Mouse (Mus musculus) thymus, adult 2 months (tissue): Measurements from ENCODE around the gene Ackr2. TPM values are rescaled to one million over a fixed set of nuclear protein-coding genes. Genes with fewer than 3 reads are reported as not detected.

Experiments used
- DNase-seq: peaks from one replicate; pipeline ENCODE4 v3.0.0; 2021
- H3K27ac ChIP-seq: fragments of 200-500 bp; 2 replicates; pipeline ENCODE4 v1.5.1; 2012; ENCODE audit warnings: low read length, control low read depth; ENCODE audit not compliant: control insufficient read depth, insufficient read depth
- H3K27me3 ChIP-seq: fragments of 200-500 bp; 2 replicates; pipeline ENCODE4 v1.6.1; 2012; ENCODE audit warnings: mild to moderate bottlenecking, low read length, moderate library complexity, mixed read lengths; ENCODE audit not compliant: control insufficient read depth, insufficient read depth
- H3K36me3 ChIP-seq: fragments of 200-500 bp; 2 replicates; pipeline ENCODE4 v1.6.1; 2012; ENCODE audit warnings: mild to moderate bottlenecking, low read length, moderate library complexity; ENCODE audit not compliant: control insufficient read depth, insufficient read depth
- H3K4me1 ChIP-seq: fragments of 200-500 bp; replicated peaks from 2 replicates; pipeline ENCODE4 v1.6.1; 2012; ENCODE audit warnings: low read length; ENCODE audit not compliant: control insufficient read depth, insufficient read depth
- H3K4me3 ChIP-seq: fragments of 200-500 bp; 2 replicates; pipeline ENCODE4 v1.5.1; 2012; ENCODE audit warnings: mild to moderate bottlenecking, low read length, control low read depth, moderate library complexity; ENCODE audit not compliant: control insufficient read depth, insufficient read depth
- CTCF ChIP-seq: fragments of 200-500 bp; IDR thresholded peaks from 2 replicates; pipeline ENCODE4 v1.5.1; 2012; ENCODE audit warnings: mild to moderate bottlenecking, control low read depth, low read length, moderate library complexity, borderline replicate concordance; ENCODE audit not compliant: control insufficient read depth, poor library complexity, insufficient read depth; ENCODE audit errors: extremely low read depth
- POLR2A ChIP-seq: fragments of 200-500 bp; IDR thresholded peaks from 2 replicates; pipeline ENCODE4 v1.6.1; 2012; ENCODE audit warnings: mild to moderate bottlenecking, low read length, control low read depth, moderate library complexity; ENCODE audit not compliant: control insufficient read depth, poor library complexity, insufficient read depth; ENCODE audit errors: extremely low read depth
- WGBS: fragments of 180-500 bp; shearing (Covaris S2); methylation state at CpG from one replicate; pipeline ENCODE4 v1.1.7; 2018; 5-methylcytosine and 5-hydroxymethylcytosine counted together
- polyA plus RNA-seq: library from polyadenylated mRNA; depleted of rRNA; stranded (reverse); fragments of >200 nt; gene quantifications from 2 replicates; pipeline ENCODE4 v1.2.3, GENCODE M21; 2012; rRNA removed

The Ackr2 gene
- polyA plus RNA-seq, 1 experiment = 1.0 TPM

DNA sequence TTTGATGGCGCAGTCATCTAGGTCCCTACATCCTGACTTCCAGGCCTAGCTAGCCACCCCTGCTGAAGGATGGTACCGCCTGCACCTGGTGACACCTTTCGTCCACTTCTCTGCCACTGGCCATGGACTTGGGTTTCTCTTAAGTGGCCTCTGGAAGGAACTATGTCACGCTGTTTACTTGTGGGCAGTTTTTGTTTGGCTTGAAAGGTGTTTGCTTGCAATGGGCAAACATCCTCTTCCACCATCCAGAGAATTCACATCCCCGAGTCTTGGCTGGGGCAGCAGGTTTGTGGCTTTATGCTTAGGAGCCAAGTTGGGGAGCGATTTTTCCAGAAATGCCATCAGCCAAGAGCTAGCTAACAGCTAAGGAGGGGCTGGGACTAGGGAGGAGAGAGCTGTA, 54.4 kb downstream of the Ackr2 start:
- no peak overlapping the region for H3K27ac ChIP-seq
- H3K27me3 ChIP-seq = no peaks in the 10 kb centered on the region
- WGBS = 95% methylated on average over 6 of the region's 6 CpGs
- no peak overlapping the region for H3K4me3 ChIP-seq
- H3K4me1 ChIP-seq = peaks cover 3% of the 10 kb centered on the region; the same call in 1 of the 2 replicates
- DNase-seq = no peak
- TF ChIP-seq POLR2A (no peak), CTCF (no peak)
- H3K36me3 ChIP-seq = no peaks in the 10 kb centered on the region

DNA sequence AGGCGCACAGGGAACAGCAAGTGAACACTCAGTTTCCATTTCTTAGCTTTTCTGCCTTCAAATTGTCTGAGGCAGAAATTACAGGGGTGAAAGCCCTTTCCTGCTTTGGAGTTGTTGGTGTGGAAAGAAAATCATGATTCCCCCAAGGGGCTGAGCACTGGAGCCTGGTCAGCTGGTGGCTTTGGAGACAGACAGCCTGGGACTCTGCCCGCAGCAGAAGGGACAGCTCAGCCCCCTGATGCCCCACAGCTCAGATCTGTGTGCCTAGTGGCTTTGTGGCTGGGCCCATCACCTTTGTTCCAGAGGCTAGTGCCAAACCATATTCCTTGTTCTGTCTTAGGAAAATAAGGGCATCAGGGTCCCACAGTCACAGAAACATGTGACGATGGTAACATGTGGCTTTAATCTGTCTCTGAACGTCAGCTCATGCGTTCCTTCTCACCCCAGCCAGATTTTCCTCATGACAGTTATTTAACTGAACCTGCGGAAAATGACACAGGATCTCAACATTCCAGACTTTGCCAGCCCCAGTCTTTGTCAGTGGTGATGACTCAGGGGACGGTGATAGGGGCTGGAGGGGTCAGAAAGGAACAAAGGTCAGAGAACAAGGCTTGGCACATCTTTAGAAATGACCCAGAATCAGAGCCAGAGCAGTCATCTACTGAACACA, 61.9 kb downstream of the Ackr2 start:
- no peak for DNase-seq
- H3K4me1 ChIP-seq = no peaks in the 10 kb centered on the region
- no peak overlapping the region for H3K27ac ChIP-seq
- H3K36me3 ChIP-seq = no peaks in the 10 kb centered on the region
- no peak overlapping the region for H3K4me3 ChIP-seq
- no peaks in the 10 kb centered on the region for H3K27me3 ChIP-seq
- TF ChIP-seq POLR2A = no peak
- no peak for TF ChIP-seq CTCF
- 96% methylated on average over 7 of the region's 7 CpGs for WGBS

Other genes with a start within 250 kb of the Ackr2 start
- gene Sec22c, start 192.9 kb upstream of the Ackr2 start, polyA plus RNA-seq = 43.6 and 49.2 TPM in 2 replicates
- gene Ss18l2, start 188.0 kb upstream of the Ackr2 start, polyA plus RNA-seq = 18.2 and 28.4 TPM in 2 replicates
- 93.3 and 95.4 TPM in 2 replicates for gene Nktr, start 179.2 kb upstream of the Ackr2 start, polyA plus RNA-seq
- gene Zfp651, start 139.0 kb upstream of the Ackr2 start, polyA plus RNA-seq = 6.9 and 12.2 TPM in 2 replicates
- gene Klhl40, start 120.7 kb upstream of the Ackr2 start, polyA plus RNA-seq = 0.89 and 0.93 TPM in 2 replicates
- gene Hhatl, start 105.8 kb upstream of the Ackr2 start, polyA plus RNA-seq = 1.1 and 12.5 TPM in 2 replicates
- 0.18 and 0.34 TPM in 2 replicates for gene Ccdc13, start 58.9 kb upstream of the Ackr2 start, polyA plus RNA-seq
- 9.1 and 17.6 TPM in 2 replicates for gene Higd1a, start 40.0 kb upstream of the Ackr2 start, polyA plus RNA-seq
- 0.74 and 1.6 TPM in 2 replicates for gene Cyp8b1, start 17.9 kb downstream of the Ackr2 start, polyA plus RNA-seq
- 0.64 and 0.69 TPM in 2 replicates for gene Fam198a, start 52.6 kb downstream of the Ackr2 start, polyA plus RNA-seq
- 15.2 and 19.3 TPM in 2 replicates for gene Pomgnt2, start 98.8 kb downstream of the Ackr2 start, polyA plus RNA-seq
- 50.0 and 54.2 TPM in 2 replicates for gene Snrk, start 218.9 kb downstream of the Ackr2 start, polyA plus RNA-seq